Mouse (Mus musculus) adrenal gland, adult 18-20 months (tissue): ENCODE measurements around the gene Tmem200a. TPM values are rescaled to one million over a fixed set of nuclear protein-coding genes. Genes with fewer than 3 reads are reported as not detected.

ENCODE experiments used
- DNase-seq, 2 experiments: peaks; one replicate each; pipeline ENCODE4 v3.0.0; 2021 to 2022; ENCODE audit warnings: low spot score in 2 of 2
- long read RNA-seq, 2 experiments: library from polyadenylated mRNA; stranded (forward); transcript quantifications; one replicate each; pipeline ENCODE4 v2.0.0; 2021
- total RNA-seq, 2 experiments: library from RNA; stranded (reverse); gene quantifications; 1 replicate in 1 of 2; 2 replicates in 1 of 2; pipeline ENCODE4 v1.2.3; 2021

Tmem200a gene
- 10 to 100 TPM; 38.1 to 49.9 TPM for total RNA-seq
- long read RNA-seq, experiment 1, full-length matches to known transcripts = 25 of 33 reads
- long read RNA-seq, experiment 1, partial matches to known transcripts = 0 of 33 reads
- long read RNA-seq, experiment 1, other reads (novel, unspliced or antisense) = 8 of 33 reads
- long read RNA-seq, experiment 2, full-length matches to known transcripts = 56 of 70 reads
- long read RNA-seq, experiment 2, partial matches to known transcripts = 1 of 70 reads
- long read RNA-seq, experiment 2, other reads (novel, unspliced or antisense) = 13 of 70 reads

DNA sequence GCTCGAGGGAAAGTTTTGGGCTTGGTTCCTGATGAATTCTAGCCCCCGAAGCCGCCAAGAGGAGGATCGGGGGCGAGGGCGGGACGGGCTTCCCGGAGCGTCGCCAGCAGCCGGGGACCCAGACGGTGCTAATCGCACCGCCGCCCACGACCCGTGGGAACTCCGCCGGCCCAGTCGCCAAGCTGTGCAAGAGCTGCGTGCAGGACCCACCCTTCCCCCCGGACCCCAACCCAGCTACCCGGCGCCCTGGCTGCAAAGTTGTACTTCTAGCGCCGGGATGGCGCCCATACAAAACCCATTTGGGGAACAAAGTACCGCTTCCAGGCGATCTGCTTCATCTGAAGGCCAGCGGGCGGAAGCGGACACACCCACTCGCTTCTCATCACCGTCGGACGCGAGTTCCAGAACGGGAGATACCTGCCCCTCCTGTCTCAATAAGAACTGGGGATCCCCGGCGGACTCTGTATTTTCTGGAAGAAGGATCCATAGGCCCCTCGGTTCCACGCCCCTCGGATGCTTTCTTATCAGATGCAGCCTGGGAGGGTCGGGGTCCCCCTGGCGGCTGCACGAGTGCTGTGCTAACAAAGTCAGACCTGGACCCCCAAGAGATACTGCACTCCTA lies at the start of gene Tmem200a:
Gene Tmem200a, minus strand, starts transcription at position 532 of the 622 bp plus-strand sequence.
- peak; percentile 61 to 67 for DNase-seq

DNA sequence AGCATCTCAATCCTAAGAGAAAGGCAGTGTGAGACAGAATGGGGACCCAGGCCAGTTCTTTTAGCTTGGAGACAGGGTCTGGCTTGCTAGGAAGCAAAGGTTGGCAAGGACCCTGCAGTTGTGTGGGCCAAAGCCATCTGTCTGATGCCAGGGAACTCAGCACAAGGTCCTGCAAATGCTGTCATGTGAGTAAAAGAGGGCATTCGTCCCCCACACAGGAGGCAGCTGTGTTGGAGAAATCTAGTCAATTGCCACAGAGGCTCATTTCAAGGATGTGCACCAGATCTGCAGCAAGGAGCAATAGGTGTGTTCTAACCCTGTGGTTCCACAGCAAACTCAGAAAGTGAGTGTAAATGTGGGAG lies 41.0 kb upstream of the Tmem200a start:
- no peak for DNase-seq

DNA sequence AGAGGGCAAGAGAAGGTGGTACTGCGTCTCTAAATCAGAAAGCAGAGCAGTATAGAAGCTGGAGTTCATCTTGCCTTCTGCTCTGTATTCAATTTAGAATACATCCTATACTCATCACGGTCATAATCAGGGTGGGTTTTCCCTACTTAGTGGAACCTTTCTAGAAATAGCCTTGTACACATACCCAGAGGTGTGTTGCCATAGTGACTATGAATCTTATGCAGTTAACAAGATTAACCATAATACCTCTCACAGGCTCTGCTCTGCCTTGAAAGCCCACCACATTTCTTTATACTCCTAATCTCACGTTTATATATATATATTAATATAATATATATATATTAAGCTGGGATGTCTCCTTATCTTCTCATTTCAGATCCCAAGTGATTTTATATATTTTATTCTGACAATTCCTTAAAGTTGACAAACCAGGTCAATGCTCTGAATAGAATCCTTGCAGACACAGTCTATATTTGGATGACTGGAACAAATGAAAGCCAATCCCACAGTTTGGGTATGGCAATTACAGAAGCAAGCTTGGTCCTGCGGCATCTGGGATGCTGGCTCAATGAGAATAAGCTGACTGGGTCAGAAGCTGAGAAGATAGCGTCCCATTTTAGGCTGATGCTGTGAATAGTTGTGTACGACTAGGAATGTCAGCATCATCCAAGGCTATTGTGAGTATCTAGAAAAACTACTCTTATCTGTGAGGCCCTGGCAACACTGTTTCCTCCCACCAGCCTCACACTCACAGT lies 40.4 kb upstream of the Tmem200a start:
- no peak for DNase-seq

DNA sequence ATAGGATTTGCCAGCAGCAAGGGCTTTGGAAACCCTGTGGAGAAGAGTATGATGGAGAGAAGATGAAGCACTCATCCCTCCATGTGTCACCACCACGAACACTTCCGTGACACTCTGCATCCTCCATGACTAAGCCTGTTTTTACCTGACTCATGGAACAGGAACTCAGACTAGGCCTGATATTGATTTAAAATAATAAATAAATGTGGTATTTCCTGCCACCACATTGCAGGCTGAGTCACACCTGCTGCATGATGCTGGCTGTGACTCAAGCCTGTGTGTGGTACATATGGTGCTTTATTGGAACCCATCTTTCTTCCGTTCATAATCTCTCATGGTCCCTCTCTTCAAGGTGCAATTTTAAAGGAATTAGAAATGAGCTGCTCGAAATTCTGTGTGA lies 35.6 kb upstream of the Tmem200a start:
- no peak for DNase-seq

DNA sequence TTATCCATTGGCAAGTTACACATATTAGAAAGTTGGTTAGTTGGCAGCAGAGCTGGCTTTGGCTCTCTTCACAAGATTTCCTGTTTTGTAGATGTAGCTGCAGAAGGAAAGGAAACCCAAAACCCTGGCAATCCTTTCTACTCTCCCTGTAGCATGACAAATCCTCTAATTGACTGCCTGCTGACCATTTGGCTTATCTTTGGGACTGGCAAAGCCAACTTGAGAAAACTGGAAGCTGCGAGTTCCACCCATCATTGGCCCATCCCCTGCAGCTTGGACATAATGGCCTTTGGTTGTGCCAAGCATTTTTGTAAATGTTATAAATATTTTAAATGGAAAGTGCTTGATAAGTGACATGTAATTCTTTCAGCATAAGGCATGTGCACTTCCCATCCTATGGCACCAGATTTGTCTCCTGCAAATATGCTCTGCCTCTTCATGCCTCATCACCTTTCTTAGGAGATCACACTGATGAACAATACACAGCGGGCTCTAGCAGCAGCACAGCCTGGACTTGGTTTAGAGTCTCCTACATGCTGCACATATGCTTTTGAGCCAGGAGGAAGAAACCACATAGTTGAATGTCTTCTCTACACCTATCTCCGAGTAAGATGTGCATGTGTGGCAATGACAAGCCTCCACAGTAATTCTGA lies 24.6 kb upstream of the Tmem200a start:
- no peak for DNase-seq

DNA sequence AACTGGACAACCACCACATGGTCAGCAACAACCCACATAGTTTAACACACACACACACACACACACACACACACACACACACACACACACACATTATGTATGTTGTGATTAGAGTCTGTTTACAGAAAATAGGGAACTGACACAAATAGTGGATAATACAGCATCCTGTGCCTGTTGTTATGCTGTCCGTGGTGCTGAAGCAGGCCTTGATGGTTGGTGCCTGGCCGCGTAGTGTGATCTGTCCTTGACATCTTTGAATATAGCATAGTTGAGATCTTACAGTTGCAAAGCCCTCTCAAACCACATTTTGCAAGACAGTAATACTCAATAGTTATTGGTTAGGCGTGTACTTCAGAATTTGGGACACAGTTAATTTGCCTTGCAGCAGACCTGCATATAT lies 3.2 kb upstream of the Tmem200a start:
- DNase-seq = no peak

DNA sequence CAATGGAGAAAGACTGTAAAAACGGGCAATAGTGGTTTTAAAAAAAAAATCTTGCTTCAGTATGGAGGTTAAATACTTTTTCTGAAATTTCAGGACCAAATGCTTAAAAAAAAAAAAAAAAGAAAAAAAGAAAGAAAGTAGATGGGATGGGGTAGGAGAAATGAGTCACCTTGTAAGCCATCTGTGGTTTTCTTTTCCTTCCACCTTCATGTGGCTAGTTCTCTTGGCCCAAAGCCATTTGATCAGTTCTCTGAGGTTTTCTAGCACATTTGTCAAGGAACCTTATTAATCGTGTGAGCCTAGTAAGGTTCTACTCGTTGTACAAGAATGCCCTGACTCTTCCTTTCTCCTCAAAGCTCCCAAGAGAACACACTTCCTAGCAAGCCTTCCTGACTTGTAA lies 826 bp upstream of the Tmem200a start:
- DNase-seq = no peak

DNA sequence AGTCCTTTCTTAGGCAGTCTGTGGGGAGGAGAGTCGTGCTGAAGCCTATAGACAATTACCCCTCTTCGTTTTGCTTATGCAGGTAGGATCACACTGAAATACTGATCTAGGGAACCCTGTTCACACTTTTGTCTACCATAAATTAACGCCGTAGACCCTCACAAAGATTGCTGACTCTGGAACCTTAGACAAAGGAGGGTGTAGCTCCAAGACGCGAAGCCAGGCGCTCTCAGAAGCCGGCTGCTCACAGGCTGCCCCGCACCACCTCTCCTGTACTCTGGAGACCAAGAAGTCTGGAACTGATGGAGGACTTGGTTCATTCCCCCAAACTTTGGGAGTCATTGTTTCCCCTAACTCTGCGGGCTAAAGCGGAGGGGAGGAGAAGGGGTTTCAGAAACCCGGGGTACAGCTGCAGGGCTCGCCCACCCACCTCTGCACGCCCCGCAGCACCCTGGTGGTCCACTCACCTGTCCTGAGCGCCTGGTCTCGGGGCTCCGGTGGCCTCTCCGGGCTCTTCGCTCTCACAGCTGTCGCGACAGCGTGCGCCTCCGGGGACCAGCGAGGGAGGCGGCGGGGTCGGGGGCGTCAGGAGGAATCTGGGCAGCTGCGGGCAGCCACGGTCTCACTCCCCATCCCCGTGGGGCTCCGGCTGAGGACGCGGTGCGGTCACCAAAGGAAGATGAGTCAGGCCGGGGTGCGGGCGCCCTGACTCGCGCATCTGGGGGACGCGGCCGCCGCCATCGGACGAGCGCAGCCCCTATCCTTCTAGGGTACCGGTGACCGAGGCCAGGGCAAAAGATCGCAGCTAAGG lies 976 bp downstream of the Tmem200a start, which contains the start of gene Gm9767:
Gene Gm9767, plus strand, starts transcription at position 585 of the 811 bp plus-strand sequence.
- DNase-seq = peak; percentile 41 to 49

DNA sequence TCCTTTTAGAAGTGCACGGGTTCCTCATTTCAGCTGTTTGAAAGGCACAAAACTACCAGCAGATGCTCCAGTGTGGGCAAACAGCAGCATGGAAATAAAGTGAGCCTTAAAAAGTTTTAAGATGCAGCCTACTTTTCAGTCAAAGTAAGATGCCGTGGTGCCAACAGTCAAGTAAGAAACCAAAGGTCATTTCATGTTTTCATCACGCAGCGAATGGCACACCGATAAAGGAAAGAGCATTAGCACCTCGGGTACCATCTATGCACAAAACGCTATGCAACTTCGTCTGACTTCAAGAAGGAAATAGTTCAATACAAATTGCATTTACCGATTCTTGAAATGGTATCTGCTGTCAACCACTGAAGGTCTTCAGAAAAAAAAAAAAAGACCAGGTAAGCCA lies 1.9 kb downstream of the Tmem200a start:
- no peak for DNase-seq

DNA sequence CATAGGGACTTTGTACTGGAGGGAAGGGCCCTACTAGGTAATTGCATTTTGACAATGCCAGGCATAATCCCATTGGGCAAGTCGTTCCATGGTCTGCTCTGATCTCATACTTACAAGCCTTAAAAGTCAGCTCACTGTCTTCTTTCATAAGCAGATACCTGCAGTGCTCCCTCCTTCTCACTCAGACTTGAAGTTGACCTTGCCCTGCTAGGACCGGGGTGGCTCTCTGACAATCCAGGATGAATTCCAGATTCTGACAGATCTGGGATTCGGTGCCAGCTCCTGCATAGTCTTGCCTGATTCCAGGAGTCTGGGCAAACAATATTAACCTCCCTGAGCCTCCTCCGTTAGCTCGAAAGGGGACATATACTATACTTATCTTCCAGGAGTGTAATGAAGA lies 6.9 kb downstream of the Tmem200a start:
- no peak for DNase-seq

DNA sequence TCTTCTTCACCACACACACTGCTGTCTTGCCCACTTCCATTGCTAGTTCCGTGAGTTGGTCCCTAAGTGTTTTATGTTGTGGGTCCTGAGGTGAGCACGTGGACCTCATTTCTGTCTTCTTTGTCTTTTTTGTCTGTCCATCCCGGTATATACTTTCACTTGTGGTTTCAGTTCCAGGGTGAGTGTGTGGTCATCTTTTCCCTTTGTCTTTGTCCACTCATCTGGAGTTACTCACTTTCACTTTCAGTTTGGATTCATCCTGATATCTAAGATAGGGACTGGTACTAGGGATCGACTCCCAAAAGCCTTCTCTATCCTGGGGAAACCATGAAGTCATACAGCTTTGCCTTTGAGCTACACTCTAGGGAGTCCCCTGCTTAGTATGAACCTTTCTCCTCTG lies 15.8 kb downstream of the Tmem200a start:
- no peak for DNase-seq

DNA sequence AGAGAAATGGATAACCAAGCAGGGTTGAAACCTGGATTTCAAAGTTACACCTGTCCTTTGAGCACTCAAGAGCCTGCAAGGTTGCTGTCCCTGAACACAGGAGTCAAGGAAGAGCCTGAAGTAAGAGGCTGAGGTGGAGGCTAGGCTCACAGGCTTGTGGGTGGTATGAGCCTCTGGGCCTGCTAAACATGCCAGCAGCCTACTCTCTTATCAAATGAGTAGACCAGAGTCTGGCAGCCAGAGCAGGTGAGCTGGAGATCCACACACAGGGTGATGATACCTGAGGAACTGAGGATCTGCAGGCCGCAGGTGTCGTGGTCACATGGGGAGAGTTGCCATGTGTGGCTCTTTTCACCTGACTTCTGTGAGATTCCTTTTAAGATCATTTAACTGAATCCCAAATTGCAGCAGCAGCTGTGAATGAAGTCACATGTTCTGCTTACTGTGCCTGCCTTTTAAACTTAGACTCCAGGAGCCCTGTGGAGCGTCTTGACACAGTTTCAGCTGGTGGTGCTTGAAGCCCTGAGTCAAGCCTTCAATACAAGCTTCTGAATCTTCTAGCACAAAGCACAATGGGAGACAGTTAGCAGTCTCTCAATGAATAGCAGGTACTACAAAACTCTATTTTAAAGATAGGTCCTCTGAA lies 19.1 kb downstream of the Tmem200a start:
- no peak for DNase-seq

DNA sequence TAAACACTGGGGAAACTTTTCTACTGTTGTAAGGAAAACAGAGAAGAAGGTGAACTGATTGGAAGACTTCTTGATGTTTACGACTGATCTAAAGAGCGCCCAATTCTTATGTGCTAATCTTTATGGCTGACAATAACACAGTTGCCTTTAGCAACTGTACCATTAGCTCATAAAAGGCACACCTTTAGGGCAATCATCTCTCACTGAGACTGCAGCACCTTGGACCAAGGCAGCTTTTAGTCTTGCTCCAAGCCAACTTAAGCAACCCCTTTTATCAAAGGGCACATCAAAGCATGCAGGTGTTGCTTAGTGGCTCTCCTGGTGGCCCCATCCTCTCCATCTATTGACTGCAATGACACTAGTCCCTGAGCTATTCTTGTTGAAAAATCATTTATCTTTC lies 27.7 kb downstream of the Tmem200a start:
- DNase-seq = no peak

DNA sequence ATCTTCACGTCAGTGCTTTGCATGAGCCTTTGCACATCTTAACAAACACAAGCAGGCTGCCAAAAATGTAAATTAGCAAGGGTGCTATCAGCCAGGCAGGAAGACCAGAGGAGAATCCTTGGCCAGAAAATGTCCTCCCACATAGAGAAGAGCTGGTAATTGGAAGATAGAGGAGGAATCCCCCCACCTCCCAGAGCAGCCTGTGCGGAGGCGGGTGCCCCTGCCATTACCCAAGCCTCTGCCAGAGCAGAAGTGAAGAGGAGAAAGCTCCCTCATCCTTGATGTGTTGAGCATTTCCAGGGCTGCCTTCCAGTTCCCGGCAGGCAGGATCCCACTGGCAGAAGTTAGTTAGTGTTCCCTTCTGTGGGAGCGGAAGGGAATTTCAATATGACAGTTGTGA lies 43.9 kb downstream of the Tmem200a start:
- no peak for DNase-seq

DNA sequence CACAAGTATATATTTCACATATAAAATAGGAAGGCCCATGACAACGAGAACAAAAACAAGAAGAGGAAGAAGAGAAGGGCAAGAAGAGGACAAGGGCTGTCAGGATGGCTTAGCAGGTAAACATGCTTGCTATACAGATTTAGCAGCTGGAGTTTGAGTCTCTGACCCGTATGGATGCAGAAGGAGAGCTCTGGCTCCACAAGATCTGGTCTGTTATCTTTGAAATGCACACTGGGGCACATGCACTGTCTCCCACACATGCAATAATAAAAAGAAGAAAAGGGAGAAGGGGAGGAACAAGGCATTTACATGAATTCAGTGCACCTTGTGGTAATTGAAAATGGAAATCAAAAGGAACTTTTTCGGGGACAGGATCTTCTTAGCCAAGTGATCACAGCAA lies 60.1 kb downstream of the Tmem200a start:
- no peak for DNase-seq

DNA sequence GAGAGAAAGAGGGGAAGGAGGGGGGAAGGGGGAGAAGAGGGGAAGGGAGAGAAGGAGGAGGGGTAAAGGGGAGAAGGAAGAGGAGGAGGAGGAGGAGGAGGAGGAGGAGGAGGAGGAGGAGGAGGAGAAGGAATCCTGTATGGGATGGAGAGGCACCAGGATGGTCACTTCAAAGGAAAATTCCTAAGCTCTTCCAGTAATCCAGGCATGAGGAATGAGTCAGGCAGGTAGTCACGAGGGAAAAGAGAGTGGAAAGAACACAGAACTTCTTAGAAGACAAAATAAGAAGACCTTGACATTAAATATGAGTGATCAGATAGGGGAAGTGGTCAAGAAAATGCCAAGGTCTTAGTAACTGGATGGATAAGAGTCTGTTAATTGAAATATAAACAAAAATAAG lies 64.6 kb downstream of the Tmem200a start:
- no peak for DNase-seq

DNA sequence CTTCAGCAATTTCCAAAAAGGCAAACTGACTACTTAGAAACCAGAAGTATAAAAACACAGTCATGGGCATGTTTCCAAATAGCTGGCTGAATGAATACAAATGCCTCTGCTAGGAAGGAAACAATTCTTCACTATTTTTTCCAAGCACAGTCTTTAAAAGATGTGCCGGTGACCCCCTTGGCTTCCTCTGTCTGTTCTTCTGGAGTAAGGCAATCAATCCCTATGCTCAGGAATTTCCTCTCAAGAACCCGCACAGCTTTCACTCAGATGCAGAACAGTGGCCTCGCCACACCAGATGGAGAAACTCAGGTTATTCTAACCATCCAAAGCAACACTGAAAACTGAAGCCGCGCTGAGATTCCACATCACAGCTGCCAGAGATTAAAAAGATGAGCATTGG lies 69.9 kb downstream of the Tmem200a start:
- DNase-seq = no peak

DNA sequence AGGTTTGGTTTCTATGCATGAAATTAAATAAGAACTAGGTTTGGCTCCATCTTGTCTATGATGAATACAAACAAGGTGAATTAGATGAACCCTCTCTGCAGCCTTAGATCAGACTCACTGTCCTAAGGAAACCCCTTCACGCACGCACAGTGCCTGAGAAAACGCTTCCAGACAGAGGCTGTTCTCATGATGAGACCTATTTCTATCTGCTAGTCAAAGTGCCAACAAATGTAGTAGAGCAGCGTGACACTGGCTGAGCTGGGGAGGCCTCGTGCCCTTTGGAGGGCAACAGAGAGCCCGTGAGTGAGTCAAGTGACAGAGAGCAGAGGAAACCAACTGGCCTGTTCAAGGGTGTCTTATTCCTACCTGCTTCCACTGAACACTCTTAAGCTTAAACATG lies 73.4 kb downstream of the Tmem200a start:
- no peak for DNase-seq

DNA sequence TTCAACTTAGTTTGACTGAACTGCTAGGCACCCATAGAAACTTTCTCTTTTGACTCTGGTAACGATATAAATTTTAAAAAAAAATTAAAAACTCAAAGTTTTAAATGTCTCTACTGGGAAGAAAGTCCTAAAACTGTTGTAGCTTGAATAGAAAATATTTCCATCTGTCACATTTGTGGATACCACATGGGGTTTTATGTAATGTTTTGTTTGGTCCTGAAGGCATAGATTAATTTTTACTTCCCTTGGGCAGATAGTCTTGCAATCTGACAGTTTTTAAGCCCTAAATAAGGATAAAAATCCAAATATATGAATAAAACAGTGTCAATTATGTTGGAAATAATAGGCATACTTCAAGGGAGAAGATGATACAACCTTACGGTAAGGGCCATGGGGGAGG lies 78.0 kb downstream of the Tmem200a start:
- no peak for DNase-seq

DNA sequence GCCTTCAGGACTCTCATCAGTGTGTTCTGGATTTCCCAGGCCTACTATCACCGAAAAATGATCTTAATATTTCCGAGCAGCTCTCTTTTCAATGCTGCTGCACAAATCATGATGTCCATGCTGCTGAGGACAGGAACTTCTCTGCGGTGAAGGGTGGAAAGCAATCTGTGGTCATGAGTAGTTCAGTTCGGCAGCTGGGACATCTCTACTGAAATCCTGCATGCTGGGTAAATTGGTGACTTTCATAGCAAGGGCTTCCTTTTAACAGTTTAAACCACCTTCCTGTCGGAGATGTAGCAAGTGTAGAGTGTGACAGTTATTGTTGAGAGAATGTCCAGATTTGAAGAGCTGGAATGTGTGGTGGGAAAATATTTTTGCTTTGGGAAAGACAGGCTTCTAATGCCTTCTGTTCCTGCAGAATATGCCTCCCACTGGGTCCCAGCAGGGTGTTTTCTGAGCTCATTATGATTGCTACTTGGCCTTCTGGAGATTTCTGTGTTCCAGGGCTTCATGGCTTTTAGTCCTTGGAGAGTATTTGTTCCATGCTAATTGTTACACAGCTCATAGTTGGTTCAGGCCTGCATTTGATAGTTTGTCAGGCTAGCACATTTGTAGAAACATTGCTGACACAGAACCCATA lies 79.4 kb downstream of the Tmem200a start:
- no peak for DNase-seq
